Mouse (Mus musculus) small intestine, adult 2 months (tissue): Measurements from ENCODE around the gene Nrn1l. TPM values are rescaled to one million over a fixed set of nuclear protein-coding genes. Genes with fewer than 3 reads are reported as not detected.

ENCODE experiments used
- H3K27ac ChIP-seq: fragments of 200-500 bp; 2 replicates; pipeline ENCODE4 v1.5.1; 2012; ENCODE audit warnings: low read depth, low read length, control low read depth, inconsistent platforms; ENCODE audit not compliant: insufficient read depth
- H3K27me3 ChIP-seq: fragments of 200-500 bp; 2 replicates; pipeline ENCODE4 v1.6.1; 2012; ENCODE audit warnings: mild to moderate bottlenecking, moderate library complexity, low read length, inconsistent platforms; ENCODE audit not compliant: control insufficient read depth, insufficient read depth
- H3K36me3 ChIP-seq: fragments of 200-500 bp; 2 replicates; pipeline ENCODE4 v1.6.1; 2012; ENCODE audit warnings: mild to moderate bottlenecking, low read length, control low read depth, inconsistent platforms; ENCODE audit not compliant: control insufficient read depth, insufficient read depth
- H3K4me1 ChIP-seq: fragments of 200-500 bp; 2 replicates; pipeline ENCODE4 v1.6.1; 2012; ENCODE audit warnings: low read length, inconsistent platforms, mixed read lengths; ENCODE audit not compliant: control insufficient read depth, insufficient read depth, insufficient read length
- H3K4me3 ChIP-seq: fragments of 200-500 bp; 2 replicates; pipeline ENCODE4 v1.5.1; 2012; ENCODE audit warnings: low read depth, mild to moderate bottlenecking, control low read depth, inconsistent platforms, low read length, moderate library complexity
- CTCF ChIP-seq: fragments of 200-500 bp; IDR thresholded peaks from 2 replicates; pipeline ENCODE4 v1.5.1; 2012; ENCODE audit warnings: low read depth, mild to moderate bottlenecking, control low read depth, inconsistent platforms, low read length, moderate library complexity, mixed read lengths; ENCODE audit not compliant: insufficient replicate concordance, insufficient read length; ENCODE audit errors: extremely low read depth
- POLR2A ChIP-seq: fragments of 200-500 bp; IDR thresholded peaks from 2 replicates; pipeline ENCODE4 v1.6.1; 2012; ENCODE audit warnings: low read depth, mild to moderate bottlenecking, control low read depth, inconsistent platforms, low read length, moderate library complexity
- WGBS: fragments of 180-500 bp; shearing (Covaris S2); methylation state at CpG from one replicate; pipeline ENCODE4 v1.1.7; 2018; 5-methylcytosine and 5-hydroxymethylcytosine counted together
- polyA plus RNA-seq: library from polyadenylated mRNA; depleted of rRNA; stranded (reverse); fragments of >200 nt; gene quantifications from 2 replicates; pipeline ENCODE4 v1.2.3, GENCODE M21; 2012

The Nrn1l gene
- polyA plus RNA-seq, 1 experiment = 3.9 TPM

GRCm38 (mm10) chr8:105860143-105860981, 33.0 kb upstream of the Nrn1l start, which contains the start of gene Nutf2:
Gene Nutf2 (plus strand): TSS chr8:105860580.
- WGBS = under 1% methylated on average over 58 of the region's 59 CpGs
- Histone ChIP-seq H3K36me3 (no peaks in the 10 kb centered on the region), H3K4me3 (peak within 1 kb of the TSS; percentile 81), H3K4me1 (peaks cover 16% of the 10 kb centered on the region), H3K27me3 (no peaks in the 10 kb centered on the region), H3K27ac (peak within 1 kb of the TSS; percentile 90)
- TF ChIP-seq CTCF (no peak), POLR2A (peak; percentile 49; the same call in 1 of the 2 replicates)

- peaks cover 3% of the 10 kb centered on the region; the same call in 1 of the 2 replicates for H3K36me3 ChIP-seq
- H3K27me3 ChIP-seq = no peaks in the 10 kb centered on the region
- TF ChIP-seq POLR2A (no peak), CTCF (no peak)
- peaks cover 7% of the 10 kb centered on the region; the same call in 1 of the 2 replicates for H3K4me1 ChIP-seq
- H3K4me3 ChIP-seq = no peak overlapping the region
- 0% methylated on average over 1 of the region's 1 CpGs for whole genome bisulfite sequencing
- H3K27ac ChIP-seq = no peak overlapping the region
Measured at GRCm38 (mm10) chr8:105861951-105862350, 31.4 kb upstream of the Nrn1l start.

- Histone ChIP-seq H3K36me3 (peaks cover 8% of the 10 kb centered on the region), H3K4me1 (peaks cover 6% of the 10 kb centered on the region; the same call in 1 of the 2 replicates), H3K27me3 (no peaks in the 10 kb centered on the region), H3K4me3 (no peak overlapping the region), H3K27ac (no peak overlapping the region)
- WGBS = 72% methylated on average over 6 of the region's 6 CpGs
- peak; percentile 25; the same call in 1 of the 2 replicates for TF ChIP-seq CTCF
- TF ChIP-seq POLR2A = no peak
Measured at GRCm38 (mm10) chr8:105866364-105867029, 26.9 kb upstream of the Nrn1l start.

GRCm38 (mm10) chr8:105874301-105874700, 19.1 kb upstream of the Nrn1l start:
- no peak for TF ChIP-seq CTCF
- TF ChIP-seq POLR2A = no peak
- no peaks in the 10 kb centered on the region for H3K4me1 ChIP-seq
- H3K27me3 ChIP-seq = no peaks in the 10 kb centered on the region
- H3K4me3 ChIP-seq = no peak overlapping the region
- 77% methylated on average over 6 of the region's 6 CpGs for WGBS
- peaks cover 24% of the 10 kb centered on the region for H3K36me3 ChIP-seq
- H3K27ac ChIP-seq = no peak overlapping the region

- 1% methylated on average over 45 of the region's 45 CpGs for WGBS
- no peak for TF ChIP-seq CTCF
- TF ChIP-seq POLR2A = peak; percentile 89
- Histone ChIP-seq H3K4me3 (peak within 1 kb of the TSS; percentile 76), H3K27me3 (no peaks in the 10 kb centered on the region), H3K36me3 (peaks cover 32% of the 10 kb centered on the region), H3K27ac (no peak within 1 kb of the TSS), H3K4me1 (peaks cover 7% of the 10 kb centered on the region; the same call in 1 of the 2 replicates)
Measured at GRCm38 (mm10) chr8:105880754-105881520, 12.4 kb upstream of the Nrn1l start, which contains the start of gene Edc4. Gene Edc4 (plus strand): TSS chr8:105880881.

- Histone ChIP-seq H3K36me3 (peaks cover 70% of the 10 kb centered on the region), H3K27ac (no peak overlapping the region)
- TF ChIP-seq CTCF (no peak), POLR2A (no peak)
Measured at GRCm38 (mm10) chr8:105889756-105890465, 3.5 kb upstream of the Nrn1l start.

More at GRCm38 (mm10) chr8:105889756-105890465, 3.5 kb upstream of the Nrn1l start:
- H3K27me3 ChIP-seq = no peaks in the 10 kb centered on the region
- no peak overlapping the region for H3K4me3 ChIP-seq
- 93% methylated on average over 12 of the region's 12 CpGs for WGBS
- no peaks in the 10 kb centered on the region for H3K4me1 ChIP-seq
